Mouse (Mus musculus) frontal cortex, adult 2 months (tissue): Measurements from ENCODE around the gene Tor2a. TPM values are rescaled to one million over a fixed set of nuclear protein-coding genes. Genes with fewer than 3 reads are reported as not detected.
A peak's percentile ranks its signal among the peaks of the same experiment; 100 is the strongest.

ENCODE experiments used
- DNase-seq, 2 experiments: peaks; one replicate each; pipeline ENCODE4 v3.0.0; 2022; ENCODE audit warnings: low spot score in 1 of 2; ENCODE audit errors: extremely low spot score in 1 of 2
- polyA plus RNA-seq: library from polyadenylated mRNA; depleted of rRNA; stranded (reverse); fragments of >200 nt; gene quantifications from 2 replicates; pipeline ENCODE4 v1.2.3, GENCODE M21; 2012; rRNA removed

The Tor2a gene
- polyA plus RNA-seq: 60.0 and 69.0 TPM in 2 replicates

- peak; percentile 97 to 99 for DNase-seq
Observed at GRCm38 (mm10) chr2:32757056-32757845, at the start of gene Tor2a. Gene Tor2a, plus strand, starts transcription at chr2:32757234.

DNA sequence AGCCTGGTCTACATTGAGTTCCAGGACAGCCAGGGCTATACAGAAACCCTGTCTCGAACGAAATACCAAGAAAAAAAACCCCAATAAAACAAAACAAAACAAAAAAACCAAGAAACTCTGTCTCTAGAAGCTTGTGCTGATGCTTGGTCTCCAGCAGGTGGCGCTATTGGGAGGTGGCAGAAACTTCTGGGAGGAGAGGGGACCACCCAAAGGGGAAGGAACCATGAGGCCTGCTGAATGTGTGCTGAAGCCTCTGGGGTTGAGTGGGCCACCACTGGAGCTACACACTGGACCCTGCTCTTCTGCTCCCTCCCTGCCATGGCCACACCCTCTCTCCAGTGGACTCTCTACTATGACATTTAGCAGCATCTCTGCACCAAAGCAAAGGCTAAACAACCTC, 48.4 kb upstream of the Tor2a start:
- DNase-seq: no peak

DNA sequence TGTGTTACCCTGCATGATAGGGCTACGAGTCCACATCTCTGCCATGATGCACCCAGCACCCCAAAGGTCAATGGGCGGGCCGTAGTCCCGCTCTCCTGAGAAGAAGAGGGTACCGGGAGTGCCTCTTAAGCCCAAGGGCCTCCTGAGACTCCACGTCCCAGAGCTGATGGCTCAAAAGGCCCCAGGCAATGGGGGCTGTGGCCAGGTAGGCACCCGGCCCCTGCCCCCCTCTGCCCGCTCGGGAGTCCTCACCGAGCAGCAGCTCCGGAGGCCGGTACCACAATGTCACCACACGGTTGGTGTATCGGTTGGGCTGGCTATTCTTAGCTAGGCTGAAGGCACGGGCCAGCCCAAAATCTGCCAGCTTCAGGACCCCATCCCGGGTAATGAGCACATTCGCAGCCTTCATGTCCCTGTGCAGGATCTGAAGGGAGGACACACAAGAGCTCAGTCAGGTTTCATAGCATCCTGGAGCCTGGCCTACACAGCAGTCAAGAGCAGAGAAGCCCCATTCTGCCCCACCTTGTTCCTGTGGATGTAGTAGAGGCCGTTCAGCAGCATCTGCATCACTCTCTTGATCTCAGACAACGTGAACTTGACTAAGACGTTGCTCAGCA, 47.4 kb upstream of the Tor2a start:
- DNase-seq: no peak

GRCm38 (mm10) chr2:32710425-32710824, 46.6 kb upstream of the Tor2a start:
- DNase-seq: no peak

DNA sequence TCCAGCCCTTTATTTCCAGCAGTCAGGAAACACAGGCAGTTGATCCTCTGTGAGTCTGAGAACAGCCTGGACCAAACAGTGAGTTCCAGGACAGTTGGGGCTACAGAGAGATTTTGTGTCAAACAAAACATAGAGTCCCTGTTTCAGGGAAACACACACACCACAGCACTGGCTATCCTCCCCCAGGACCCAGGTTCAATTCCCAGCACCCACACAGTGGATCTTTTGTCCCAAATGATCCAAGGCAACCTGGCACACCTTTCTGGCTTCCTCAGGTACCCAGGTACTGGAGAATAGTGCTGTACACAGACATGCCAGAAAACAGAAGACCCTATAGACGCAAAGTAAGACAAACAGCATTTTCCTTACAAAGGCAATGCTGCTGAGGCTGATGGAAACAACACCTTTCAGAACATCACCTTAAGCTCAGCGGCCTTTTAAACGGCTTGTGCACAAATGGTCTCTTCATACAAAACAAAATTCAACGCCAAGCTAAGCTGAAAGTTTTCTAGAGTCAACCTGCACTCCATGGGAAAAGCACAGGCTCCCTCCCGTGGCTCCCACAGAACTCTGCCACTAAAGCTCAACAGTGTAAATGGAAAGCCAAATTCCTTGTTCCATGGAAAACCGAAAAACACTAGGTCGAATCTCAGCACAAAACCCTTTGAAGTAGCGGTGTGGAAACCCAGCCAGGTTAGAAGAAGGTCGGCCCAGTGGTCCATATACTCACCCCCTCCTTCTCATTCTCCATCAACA, 45.6 kb upstream of the Tor2a start:
- DNase-seq: no peak

GRCm38 (mm10) chr2:32712108-32712551, 44.9 kb upstream of the Tor2a start:
- DNase-seq: peak in 1 of 2 experiments; percentile 28

DNA sequence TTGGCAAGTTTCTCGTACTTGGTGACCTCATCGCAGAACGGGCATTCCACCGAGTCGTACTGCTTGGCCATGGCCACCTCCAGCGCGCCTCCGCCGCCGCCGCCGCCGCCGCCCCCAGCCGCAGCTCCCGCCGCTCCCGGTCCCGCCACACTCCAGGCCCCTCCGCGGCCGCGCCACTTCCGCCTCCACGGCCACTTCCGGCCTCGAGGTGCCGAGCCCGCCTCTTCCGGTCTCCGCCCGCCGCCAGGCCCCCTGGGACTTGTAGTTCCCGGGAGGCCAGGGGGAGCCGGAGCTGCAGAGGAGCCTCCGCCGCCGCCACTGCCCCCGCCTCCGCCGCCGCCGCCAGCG, 44.5 kb upstream of the Tor2a start:
- peak; percentile 84 to 91 for DNase-seq

- DNase-seq: peak; percentile 82 to 95
Observed at GRCm38 (mm10) chr2:32712934-32713817, 43.9 kb upstream of the Tor2a start, which contains the start of gene Cdk9. Gene Cdk9, minus strand, starts transcription at chr2:32713076.

GRCm38 (mm10) chr2:32714117-32714986, 42.7 kb upstream of the Tor2a start:
- no peak for DNase-seq

- no peak for DNase-seq
Observed at GRCm38 (mm10) chr2:32714987-32715425, 42.0 kb upstream of the Tor2a start.

- DNase-seq: no peak
Observed at GRCm38 (mm10) chr2:32718761-32719160, 38.3 kb upstream of the Tor2a start.

- DNase-seq: no peak
Observed at GRCm38 (mm10) chr2:32720053-32720452, 37.0 kb upstream of the Tor2a start.

- DNase-seq: no peak
Observed at GRCm38 (mm10) chr2:32720681-32721229, 36.3 kb upstream of the Tor2a start, which contains the start of gene Sh2d3c. Gene Sh2d3c, plus strand, starts transcription at chr2:32721055.

DNA sequence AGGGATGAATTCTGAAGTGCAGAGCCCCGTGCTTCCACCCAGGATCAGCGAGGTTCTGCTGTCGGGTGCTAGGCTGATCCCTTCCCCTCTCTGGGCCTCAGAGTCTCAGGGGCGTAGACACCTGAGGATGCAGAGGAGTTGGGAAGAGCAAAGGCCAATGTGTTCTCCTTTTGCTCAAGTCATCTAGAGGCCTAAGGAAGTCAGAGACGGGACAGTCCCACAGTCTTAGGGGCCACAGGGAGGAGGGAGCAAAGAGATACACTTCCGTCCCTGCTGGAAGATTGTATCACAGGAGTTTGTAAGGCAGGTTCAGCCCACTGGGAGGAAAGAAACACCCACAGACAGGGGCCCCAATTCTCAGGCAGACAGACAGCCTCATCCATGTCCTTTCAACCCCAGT, 35.0 kb upstream of the Tor2a start:
- DNase-seq: no peak

GRCm38 (mm10) chr2:32722581-32722980, 34.5 kb upstream of the Tor2a start:
- no peak for DNase-seq

DNA sequence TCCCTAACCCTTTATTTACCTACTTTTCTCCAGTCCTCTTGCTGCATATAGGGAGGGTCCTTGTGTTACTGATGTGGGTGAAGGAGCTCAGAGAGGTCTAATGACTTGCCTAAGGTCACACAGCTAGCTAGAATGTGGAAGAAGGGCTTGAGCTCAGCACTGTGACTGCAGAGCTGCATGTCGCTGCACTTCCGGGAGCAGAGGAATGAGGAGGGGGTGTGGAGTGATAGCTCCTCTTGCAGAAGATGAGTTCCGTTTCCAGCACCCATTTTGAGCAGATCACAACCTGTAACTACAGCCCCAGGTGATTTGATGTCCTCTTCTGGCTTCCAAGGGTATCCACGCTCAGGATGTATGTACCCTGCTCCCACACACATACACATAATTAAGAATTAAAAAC, 32.9 kb upstream of the Tor2a start:
- DNase-seq: no peak

DNA sequence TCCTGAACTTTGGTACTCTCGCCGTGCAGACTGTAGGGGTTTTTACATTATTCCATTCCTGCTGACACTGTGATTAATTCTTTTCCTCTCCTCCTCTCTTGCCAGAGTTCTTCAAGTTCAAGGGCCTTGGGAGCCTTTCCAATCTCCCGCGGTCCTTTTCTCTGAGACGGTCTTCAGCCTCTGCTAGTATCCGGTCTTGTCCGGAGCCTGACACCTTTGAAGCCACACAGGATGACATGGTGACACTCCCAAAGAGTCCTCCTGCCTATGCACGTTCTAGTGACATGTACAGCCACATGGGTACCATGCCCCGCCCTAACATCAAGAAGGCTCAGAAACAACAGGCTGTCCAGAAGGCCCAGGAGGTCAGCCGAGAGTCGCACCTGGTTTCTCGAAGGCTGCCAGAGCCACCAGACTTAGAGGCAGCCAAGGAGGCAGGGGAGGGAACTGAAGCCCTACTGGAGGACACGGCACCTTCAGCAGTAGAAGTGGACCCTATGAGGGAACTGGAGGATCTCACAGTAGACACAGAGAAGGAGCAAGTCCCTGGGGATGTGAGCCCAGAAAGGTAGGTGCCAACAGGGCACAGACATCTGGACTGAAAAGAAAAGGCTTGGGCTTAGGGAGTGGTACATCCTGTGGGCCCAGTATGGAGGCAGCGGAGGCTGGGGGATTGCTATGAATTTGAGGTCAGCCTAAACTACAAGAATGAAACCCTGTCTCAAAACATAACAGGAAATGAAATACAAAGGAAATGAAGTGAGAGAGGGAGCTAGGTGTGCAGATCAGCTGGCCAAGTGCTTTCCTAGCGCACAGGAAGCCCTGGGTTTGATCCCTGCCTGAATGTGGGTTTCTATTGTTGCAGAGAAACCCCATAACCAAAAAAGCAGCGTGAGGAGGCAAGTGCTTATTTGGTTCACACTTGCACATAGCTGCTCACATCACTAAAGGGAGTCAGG, 31.9 kb upstream of the Tor2a start:
- no peak for DNase-seq

- peak; percentile 82 to 87 for DNase-seq
Observed at GRCm38 (mm10) chr2:32727435-32727834, 29.6 kb upstream of the Tor2a start.
